Mouse (Mus musculus): ENCODE measurements around the gene Gdnf. TPM values are rescaled to one million over a fixed set of nuclear protein-coding genes. Genes with fewer than 3 reads are reported as not detected.

Gene Gdnf
- polyA plus RNA-seq, 1 experiment from 2014 or later, result 0.25 TPM

DNA sequence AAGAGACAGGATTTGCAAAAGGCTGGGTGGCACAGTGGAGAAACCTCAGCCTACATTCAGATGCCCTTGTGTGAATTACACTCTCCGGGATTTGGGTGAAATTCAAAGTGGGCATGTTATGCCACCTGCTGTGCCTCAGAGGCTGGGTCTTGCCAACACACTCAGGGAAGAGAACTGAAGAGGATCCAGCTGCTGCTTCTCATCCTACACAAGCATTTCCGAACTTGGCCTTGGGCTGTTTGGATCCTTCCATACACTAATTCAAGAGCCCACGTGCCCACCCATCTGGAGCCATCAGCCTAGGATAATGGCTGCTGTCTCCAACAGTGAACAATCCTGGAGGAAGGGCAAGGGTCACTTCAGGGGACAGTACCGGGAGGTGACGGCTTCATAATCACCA is 52.7 kb downstream of the Gdnf start:
- H3K4me2 ChIP-seq, result no peak overlapping the region
- no peaks in the 10 kb centered on the region for H3K9me3 ChIP-seq
- H3K4me3 ChIP-seq (replicated peaks), result no peak overlapping the region
- ATAC-seq (ENCODE audit: insufficient number of reproducible peaks, insufficient read depth, low FRiP score, low TSS enrichment, low read depth), result no peak
- no peaks in the 10 kb centered on the region for H3K36me3 ChIP-seq
- no peak overlapping the region for H3K27ac ChIP-seq
- WGBS, result 79% methylated on average over 5 of the region's 5 CpGs
- no peak overlapping the region for H3K9ac ChIP-seq (replicated peaks)
- H3K4me1 ChIP-seq (replicated peaks), result no peaks in the 10 kb centered on the region
- H3K27me3 ChIP-seq, result no peaks in the 10 kb centered on the region

DNA sequence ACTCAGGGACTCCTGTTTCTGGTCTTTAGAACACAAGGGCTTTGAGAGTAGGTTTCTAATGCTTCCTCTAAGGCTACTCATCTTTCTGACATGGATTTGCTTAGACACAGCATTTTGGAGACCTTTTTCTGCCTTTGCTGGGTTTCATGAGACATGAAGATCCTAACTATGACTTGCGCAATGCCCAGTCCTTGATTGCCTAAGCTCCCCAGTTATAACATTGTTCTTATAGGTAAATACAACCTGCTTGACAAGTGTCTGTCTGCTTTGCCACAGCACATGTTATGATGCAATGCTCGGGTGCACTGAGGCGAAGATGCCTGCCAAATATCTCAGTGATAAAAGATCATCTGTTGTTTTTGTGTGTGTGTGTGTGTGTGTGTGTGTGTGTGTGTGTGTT is 54.7 kb downstream of the Gdnf start:
- no peak for ATAC-seq (ENCODE audit: insufficient number of reproducible peaks, insufficient read depth, low FRiP score, low TSS enrichment, low read depth)
- no peaks in the 10 kb centered on the region for H3K4me1 ChIP-seq (replicated peaks)
- no peak overlapping the region for H3K27ac ChIP-seq
- 83% methylated on average over 3 of the region's 3 CpGs for WGBS
- H3K9ac ChIP-seq (replicated peaks), result no peak overlapping the region
- H3K36me3 ChIP-seq, result no peaks in the 10 kb centered on the region
- no peaks in the 10 kb centered on the region for H3K9me3 ChIP-seq
- no peak overlapping the region for H3K4me3 ChIP-seq (replicated peaks)
- no peak overlapping the region for H3K4me2 ChIP-seq
- H3K27me3 ChIP-seq, result no peaks in the 10 kb centered on the region

DNA sequence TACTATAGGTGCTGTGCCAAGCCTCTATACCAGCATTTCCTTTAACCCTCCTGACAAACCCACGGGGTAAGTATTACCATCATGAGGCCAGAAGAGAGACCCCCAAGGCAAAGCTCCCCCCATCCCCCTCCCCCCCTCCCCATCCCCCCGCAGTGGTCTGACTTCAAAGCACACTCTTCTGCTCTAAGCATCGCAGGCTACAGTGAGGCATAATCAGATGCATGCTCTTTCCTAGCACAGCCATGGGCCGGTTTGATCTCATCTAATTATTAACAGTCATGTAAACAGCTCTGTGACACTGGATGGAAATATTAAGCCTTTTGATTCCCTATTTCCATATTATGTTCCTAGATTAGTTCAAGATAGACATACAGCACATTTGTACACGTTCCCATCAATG is 61.8 kb downstream of the Gdnf start:
- ATAC-seq (ENCODE audit: insufficient number of reproducible peaks, insufficient read depth, low FRiP score, low TSS enrichment, low read depth), result no peak
- Histone ChIP-seq H3K4me1 (replicated peaks) (no peaks in the 10 kb centered on the region), H3K4me2 (no peak overlapping the region), H3K4me3 (replicated peaks) (no peak overlapping the region), H3K9ac (replicated peaks) (no peak overlapping the region), H3K27ac (no peak overlapping the region), H3K9me3 (no peaks in the 10 kb centered on the region), H3K27me3 (no peaks in the 10 kb centered on the region), H3K36me3 (no peaks in the 10 kb centered on the region)
- 60% methylated on average over 5 of the region's 5 CpGs for WGBS

DNA sequence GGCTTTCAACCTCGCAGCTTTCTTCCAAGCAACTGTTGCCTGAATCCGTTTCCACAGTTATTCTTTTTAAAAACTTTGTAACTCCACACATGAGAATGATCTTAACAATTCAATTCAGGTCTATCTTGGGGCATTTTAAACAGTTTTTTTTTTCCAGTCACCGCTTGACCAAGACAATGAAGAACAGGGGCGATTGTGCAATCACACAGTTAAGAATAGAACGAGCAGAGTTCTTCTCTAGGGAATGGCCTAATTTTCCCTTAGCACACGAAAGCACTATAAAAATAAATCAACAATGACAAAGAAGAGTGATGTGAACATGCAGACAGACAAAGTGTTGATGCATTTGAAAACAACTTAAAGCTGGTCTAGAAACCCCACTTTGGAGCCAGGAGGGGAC is 65.2 kb downstream of the Gdnf start:
- H3K27ac ChIP-seq, result no peak overlapping the region
- WGBS, result 83% methylated on average over 6 of the region's 6 CpGs
- no peak overlapping the region for H3K4me2 ChIP-seq
- H3K4me3 ChIP-seq (replicated peaks), result no peak overlapping the region
- H3K9me3 ChIP-seq, result no peaks in the 10 kb centered on the region
- no peak overlapping the region for H3K9ac ChIP-seq (replicated peaks)
- ATAC-seq (ENCODE audit: insufficient number of reproducible peaks, insufficient read depth, low FRiP score, low TSS enrichment, low read depth), result no peak
- H3K36me3 ChIP-seq, result no peaks in the 10 kb centered on the region
- no peaks in the 10 kb centered on the region for H3K27me3 ChIP-seq
- H3K4me1 ChIP-seq (replicated peaks), result no peaks in the 10 kb centered on the region

DNA sequence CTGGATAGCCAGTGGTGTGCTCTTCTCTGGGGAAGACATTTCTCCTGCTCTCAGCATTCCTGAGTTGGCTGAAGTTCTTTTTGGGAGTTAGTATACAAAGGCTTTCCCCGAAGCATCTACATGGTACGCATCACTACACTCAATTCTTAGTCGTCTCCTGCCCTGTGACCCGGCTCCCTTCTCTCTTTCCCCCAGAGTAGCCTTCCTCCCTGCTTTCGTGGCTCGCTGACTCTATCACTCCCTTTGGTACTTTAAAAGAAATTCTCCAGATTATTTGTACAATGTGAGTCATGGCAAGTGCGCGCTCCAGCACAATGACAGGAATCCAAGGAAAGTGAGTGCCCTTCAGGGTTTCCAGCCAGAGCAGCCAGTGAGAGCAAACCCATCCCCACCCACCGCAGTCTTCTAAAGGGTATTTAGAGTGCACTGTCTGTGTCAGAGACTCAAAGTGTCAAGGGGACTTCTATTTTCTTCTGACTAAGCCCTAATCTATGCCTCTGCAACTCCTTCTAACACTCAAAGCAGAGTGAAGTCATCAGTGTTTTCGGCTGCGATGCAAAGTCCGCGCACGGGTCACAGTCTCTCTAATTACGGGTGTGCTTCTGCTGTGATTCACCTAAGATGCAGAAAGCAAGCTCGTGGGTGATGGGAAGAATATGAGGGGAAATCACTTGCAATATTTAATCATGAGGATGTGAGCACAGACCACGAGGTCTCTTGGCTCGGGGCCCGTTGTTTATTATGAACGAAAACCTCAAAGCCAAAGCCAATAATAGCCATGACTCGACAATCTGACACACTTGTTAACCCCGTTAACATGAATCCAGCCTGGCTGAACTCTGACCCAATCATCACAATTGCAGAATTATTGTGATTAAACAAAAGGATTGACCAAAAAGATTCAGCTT is 67.2 kb downstream of the Gdnf start:
- Histone ChIP-seq H3K9me3 (0 out of 2 replicates have a peak, but pooled peaks cover 4% of the 10 kb centered on the region), H3K4me3 (replicated peaks) (no peak overlapping the region), H3K4me2 (no peak overlapping the region), H3K4me1 (replicated peaks) (no peaks in the 10 kb centered on the region), H3K27ac (no peak overlapping the region), H3K27me3 (no peaks in the 10 kb centered on the region), H3K9ac (replicated peaks) (no peak overlapping the region), H3K36me3 (peaks cover 8% of the 10 kb centered on the region)
- WGBS, result 86% methylated on average over 22 of the region's 22 CpGs
- no peak for ATAC-seq (ENCODE audit: insufficient number of reproducible peaks, insufficient read depth, low FRiP score, low TSS enrichment, low read depth)

DNA sequence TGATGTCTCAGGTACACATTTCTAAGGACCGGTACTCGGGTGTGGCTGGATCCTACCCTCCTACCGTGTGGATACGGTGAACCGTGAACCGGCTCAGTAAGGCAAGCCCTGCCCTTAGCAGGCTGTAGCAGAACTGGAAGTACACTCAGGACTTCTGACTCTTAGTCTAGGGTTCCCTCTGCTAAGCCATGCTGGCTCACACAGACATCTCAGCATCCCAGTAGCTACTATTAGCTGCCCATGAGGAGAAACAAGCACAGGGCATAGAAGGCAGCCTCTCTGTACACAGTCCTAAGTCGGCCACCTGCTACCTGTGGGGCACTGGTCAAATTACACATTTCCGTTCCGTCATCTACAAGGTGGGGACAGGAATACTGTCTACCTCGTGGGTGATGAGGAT is 68.2 kb downstream of the Gdnf start:
- 88% methylated on average over 10 of the region's 10 CpGs for WGBS
- H3K27me3 ChIP-seq, result no peaks in the 10 kb centered on the region
- H3K4me2 ChIP-seq, result no peak overlapping the region
- H3K4me1 ChIP-seq (replicated peaks), result no peaks in the 10 kb centered on the region
- no peak for ATAC-seq (ENCODE audit: insufficient number of reproducible peaks, insufficient read depth, low FRiP score, low TSS enrichment, low read depth)
- no peak overlapping the region for H3K4me3 ChIP-seq (replicated peaks)
- H3K9me3 ChIP-seq, result 0 out of 2 replicates have a peak, but pooled peaks cover 4% of the 10 kb centered on the region
- no peak overlapping the region for H3K9ac ChIP-seq (replicated peaks)
- peaks cover 16% of the 10 kb centered on the region for H3K36me3 ChIP-seq
- no peak overlapping the region for H3K27ac ChIP-seq

DNA sequence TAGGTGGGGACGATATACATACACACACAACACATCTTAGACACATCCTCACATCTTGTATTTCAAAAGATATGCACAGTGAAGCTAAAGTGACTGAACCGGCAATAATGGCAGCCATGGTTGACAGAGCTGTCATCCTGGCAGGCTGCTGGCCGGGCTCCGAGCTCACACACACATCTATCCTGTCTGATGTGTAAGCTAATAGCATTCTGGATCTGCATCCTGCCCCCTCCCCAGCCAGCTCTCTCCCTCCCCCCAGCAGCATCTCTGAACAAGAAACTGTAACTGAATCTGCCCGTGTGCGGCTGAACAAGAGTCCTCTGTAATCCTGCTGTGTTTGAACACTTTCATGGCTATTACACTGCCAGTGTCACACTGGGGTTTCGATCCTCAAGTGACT is 69.3 kb downstream of the Gdnf start:
- Histone ChIP-seq H3K4me2 (no peak overlapping the region), H3K9ac (replicated peaks) (no peak overlapping the region), H3K9me3 (0 out of 2 replicates have a peak, but pooled peaks cover 4% of the 10 kb centered on the region), H3K27ac (no peak overlapping the region), H3K4me1 (replicated peaks) (no peaks in the 10 kb centered on the region), H3K36me3 (peaks cover 22% of the 10 kb centered on the region), H3K27me3 (no peaks in the 10 kb centered on the region), H3K4me3 (replicated peaks) (no peak overlapping the region)
- ATAC-seq (ENCODE audit: insufficient number of reproducible peaks, insufficient read depth, low FRiP score, low TSS enrichment, low read depth), result no peak
- 75% methylated on average over 7 of the region's 7 CpGs for WGBS

DNA sequence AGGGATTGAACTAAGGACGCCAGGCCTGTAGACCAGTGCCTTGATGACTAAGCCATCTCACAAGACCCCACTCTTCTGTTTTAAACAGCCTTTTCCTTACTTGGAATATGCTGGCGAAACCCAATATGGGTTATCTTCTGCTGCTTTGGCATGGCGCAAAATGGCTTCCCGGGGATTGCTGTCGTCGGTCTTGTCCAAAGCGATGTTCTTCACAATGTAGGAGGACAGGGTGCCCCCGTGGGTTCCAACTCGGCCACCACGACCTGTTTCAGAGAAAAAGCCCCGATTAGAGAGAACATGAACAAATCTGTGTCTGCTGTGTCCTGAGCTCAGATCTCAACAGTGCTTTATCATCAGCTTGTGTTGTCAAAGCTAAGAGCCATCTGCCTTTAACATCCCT is 73.5 kb downstream of the Gdnf start:
- Histone ChIP-seq H3K9ac (replicated peaks) (no peak overlapping the region), H3K4me1 (replicated peaks) (no peaks in the 10 kb centered on the region; the same call in 1 of the 2 replicates), H3K27me3 (no peaks in the 10 kb centered on the region), H3K4me2 (no peak overlapping the region), H3K4me3 (replicated peaks) (no peak overlapping the region), H3K36me3 (peaks cover 22% of the 10 kb centered on the region), H3K9me3 (0 out of 2 replicates have a peak, but pooled peaks cover 4% of the 10 kb centered on the region), H3K27ac (no peak overlapping the region)
- no peak for ATAC-seq (ENCODE audit: insufficient number of reproducible peaks, insufficient read depth, low FRiP score, low TSS enrichment, low read depth)
- 95% methylated on average over 11 of the region's 11 CpGs for WGBS

DNA sequence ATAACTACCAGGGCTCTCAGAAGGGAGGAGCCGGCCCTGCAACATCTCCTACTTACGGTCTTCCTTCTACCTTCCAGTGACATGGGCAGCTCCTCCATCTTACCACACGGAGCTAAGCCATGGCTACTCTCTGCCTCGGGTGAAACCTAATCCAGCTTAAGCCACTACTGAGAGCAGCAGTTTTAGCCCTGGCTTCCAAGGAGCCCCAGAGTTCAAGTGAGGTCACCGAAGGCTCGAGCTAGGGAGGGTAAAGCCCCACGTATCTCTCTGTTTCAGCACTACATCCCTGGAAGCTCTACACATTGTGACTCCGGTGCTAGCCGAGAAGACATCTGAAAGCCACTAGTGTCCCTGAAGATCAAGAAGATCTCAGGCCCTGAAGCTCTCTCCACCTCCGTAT is 74.5 kb downstream of the Gdnf start:
- Histone ChIP-seq H3K9ac (replicated peaks) (no peak overlapping the region), H3K4me2 (no peak overlapping the region), H3K4me3 (replicated peaks) (no peak overlapping the region), H3K27ac (no peak overlapping the region), H3K27me3 (no peaks in the 10 kb centered on the region), H3K9me3 (0 out of 2 replicates have a peak, but pooled peaks cover 4% of the 10 kb centered on the region), H3K4me1 (replicated peaks) (peaks cover 5% of the 10 kb centered on the region; the same call in 1 of the 2 replicates), H3K36me3 (peaks cover 22% of the 10 kb centered on the region)
- ATAC-seq (ENCODE audit: insufficient number of reproducible peaks, insufficient read depth, low FRiP score, low TSS enrichment, low read depth), result no peak
- WGBS, result 63% methylated on average over 10 of the region's 10 CpGs

DNA sequence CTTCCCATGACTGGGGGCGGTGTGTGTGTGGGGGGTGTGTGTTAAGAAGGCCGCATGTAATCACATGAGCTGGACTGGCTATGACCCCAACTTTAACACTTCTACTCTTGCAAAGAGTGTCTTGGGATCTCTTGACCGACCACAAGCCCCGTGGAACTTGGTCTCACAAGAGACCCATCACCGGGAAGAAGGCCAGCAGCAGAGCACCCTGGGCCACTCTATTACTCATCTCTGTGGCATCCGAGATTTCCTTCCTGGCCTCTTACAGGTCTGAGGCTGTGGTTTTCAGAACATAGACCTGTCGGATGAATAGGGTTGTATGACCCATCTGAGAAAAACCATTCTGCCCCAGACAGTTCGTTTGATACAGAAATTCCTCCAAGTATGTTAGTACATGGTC is 75.9 kb downstream of the Gdnf start:
- Histone ChIP-seq H3K4me2 (no peak overlapping the region), H3K36me3 (peaks cover 20% of the 10 kb centered on the region), H3K27me3 (no peaks in the 10 kb centered on the region), H3K4me1 (replicated peaks) (peaks cover 15% of the 10 kb centered on the region; the same call in 1 of the 2 replicates), H3K9me3 (0 out of 2 replicates have a peak, but pooled peaks cover 3% of the 10 kb centered on the region), H3K27ac (no peak overlapping the region), H3K9ac (replicated peaks) (no peak overlapping the region), H3K4me3 (replicated peaks) (no peak overlapping the region)
- WGBS, result 89% methylated on average over 8 of the region's 8 CpGs
- no peak for ATAC-seq (ENCODE audit: insufficient number of reproducible peaks, insufficient read depth, low FRiP score, low TSS enrichment, low read depth)
